Mouse (Mus musculus) brain, adult 2 months (tissue): ENCODE results near the gene Coa3.
A peak's percentile ranks its signal among the peaks of the same experiment; 100 is the strongest.
"Not testable (repeated sequence)": the region's sequence is repeated elsewhere in the genome, so short reads cannot be mapped to it uniquely, and the experiment has no call there.

Experiments
- DNase-seq: peaks from one replicate; pipeline ENCODE4 v3.0.0; 2011; ENCODE audit warnings: low read depth, low spot score

The Coa3 gene

GRCm38 (mm10) chr11:101278223-101279192 lies at the start of gene Coa3, which contains the start of gene Cntd1:
Gene Coa3, minus strand, starts transcription at chr11:101279114.
Gene Cntd1, plus strand, starts transcription at chr11:101279012.
- peak; percentile 98 for DNase-seq

- no peak for DNase-seq
Measured at GRCm38 (mm10) chr11:101327311-101327710, 48.4 kb upstream of the Coa3 start.

GRCm38 (mm10) chr11:101326147-101326546 lies 47.2 kb upstream of the Coa3 start:
- DNase-seq, result no peak

GRCm38 (mm10) chr11:101325201-101325600 lies 46.3 kb upstream of the Coa3 start:
- DNase-seq, result not testable (repeated sequence)

- DNase-seq, result no peak
Measured at GRCm38 (mm10) chr11:101324763-101325162, 45.8 kb upstream of the Coa3 start, which contains the start of gene Aoc2. Gene Aoc2, plus strand, starts transcription at chr11:101325063.

GRCm38 (mm10) chr11:101323609-101324008 lies 44.7 kb upstream of the Coa3 start:
- peak; percentile 82 for DNase-seq

GRCm38 (mm10) chr11:101316501-101316917 lies 37.6 kb upstream of the Coa3 start:
- DNase-seq, result no peak

- DNase-seq, result peak; percentile 97
Measured at GRCm38 (mm10) chr11:101315665-101316500, 37.0 kb upstream of the Coa3 start, which contains the start of gene Psme3. Gene Psme3, plus strand, starts transcription at chr11:101316213.

- no peak for DNase-seq
Measured at GRCm38 (mm10) chr11:101315082-101315650, 36.3 kb upstream of the Coa3 start.

GRCm38 (mm10) chr11:101314567-101314966 lies 35.7 kb upstream of the Coa3 start:
- DNase-seq, result no peak

- no peak for DNase-seq
Measured at GRCm38 (mm10) chr11:101312150-101312549, 33.2 kb upstream of the Coa3 start.

GRCm38 (mm10) chr11:101311083-101311482 lies 32.2 kb upstream of the Coa3 start:
- DNase-seq, result no peak

- DNase-seq, result no peak
Measured at GRCm38 (mm10) chr11:101307744-101308143, 28.8 kb upstream of the Coa3 start.

- peak; percentile 98 for DNase-seq
Measured at GRCm38 (mm10) chr11:101302004-101302798, 23.3 kb upstream of the Coa3 start, which contains the start of gene Becn1. Gene Becn1, minus strand, starts transcription at chr11:101302286.

- no peak for DNase-seq
Measured at GRCm38 (mm10) chr11:101301299-101302003, 22.5 kb upstream of the Coa3 start.

GRCm38 (mm10) chr11:101300881-101301280 lies 22.0 kb upstream of the Coa3 start:
- no peak for DNase-seq

- DNase-seq, result no peak
Measured at GRCm38 (mm10) chr11:101295191-101295590, 16.3 kb upstream of the Coa3 start.

GRCm38 (mm10) chr11:101291231-101291630 lies 12.3 kb upstream of the Coa3 start:
- no peak for DNase-seq

- DNase-seq, result peak; percentile 70
Measured at GRCm38 (mm10) chr11:101287306-101287705, 8.4 kb upstream of the Coa3 start.

GRCm38 (mm10) chr11:101283805-101284204 lies 4.9 kb upstream of the Coa3 start:
- no peak for DNase-seq
